Mouse (Mus musculus) spleen, postnatal 4 days (tissue): Measurements from ENCODE around the gene Kpna6.

Source experiments
- DNase-seq, 2 experiments: peaks; one replicate each; pipeline ENCODE4 v3.0.0; 2022; ENCODE audit warnings: low spot score in 2 of 2

The Kpna6 gene

GRCm38 (mm10) chr4:129648656-129649055 is 23.9 kb downstream of the Kpna6 start:
- no peak for DNase-seq

GRCm38 (mm10) chr4:129645204-129645603 is 27.4 kb downstream of the Kpna6 start:
- no peak for DNase-seq

- DNase-seq, result no peak
Observed at GRCm38 (mm10) chr4:129641756-129642155, 30.8 kb downstream of the Kpna6 start.

GRCm38 (mm10) chr4:129640638-129641467 is 31.7 kb downstream of the Kpna6 start, which contains the start of gene Txlna:
Txlna (minus strand) TSS chr4:129641065.
- DNase-seq, result peak; percentile 96 to 97

DNA sequence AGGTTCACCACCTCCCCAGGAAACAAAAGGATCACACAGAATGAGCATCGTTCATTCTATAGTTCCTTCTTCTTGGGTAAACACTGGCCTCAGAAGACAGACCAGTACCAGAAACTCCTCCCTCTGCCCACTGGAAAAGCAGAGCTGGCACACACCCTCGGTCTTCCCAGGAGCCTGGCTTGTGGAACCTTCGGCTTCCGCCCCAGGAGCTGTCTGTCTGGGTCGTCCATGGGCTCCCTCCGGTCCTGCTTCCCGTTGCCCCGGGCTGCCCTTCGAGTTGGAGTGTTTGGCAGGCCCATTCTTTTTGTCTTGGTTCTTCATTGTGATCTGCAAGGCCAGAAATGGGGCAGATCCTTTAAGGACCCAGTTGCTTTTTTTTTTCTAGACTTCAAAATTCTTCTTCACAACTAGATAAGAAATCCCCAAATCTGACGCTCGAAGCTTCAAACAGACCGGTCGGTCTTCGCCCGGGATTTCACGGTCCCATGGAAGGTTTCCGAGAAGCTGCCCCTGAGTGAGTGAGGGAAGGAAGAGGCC is 32.4 kb downstream of the Kpna6 start:
- no peak for DNase-seq

DNA sequence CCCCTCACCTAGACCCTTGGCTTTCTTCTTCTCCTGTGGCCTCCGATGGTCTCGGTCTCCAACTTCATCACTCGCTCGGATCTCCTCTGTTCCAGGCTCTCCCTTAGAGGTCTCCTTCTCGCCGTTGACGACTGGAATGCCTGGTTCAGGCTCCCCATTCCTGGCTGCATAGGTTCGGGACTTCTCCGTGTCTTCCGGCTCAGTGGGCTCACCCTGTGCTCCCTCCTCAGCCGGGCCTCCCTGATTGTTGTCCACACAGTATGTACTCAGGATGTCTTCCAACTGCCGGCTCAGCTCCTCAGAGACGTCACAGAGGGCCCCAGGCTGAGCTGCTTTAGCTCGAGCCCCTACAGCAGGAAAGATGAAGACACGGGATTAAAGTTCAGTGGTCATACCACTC is 33.3 kb downstream of the Kpna6 start:
- no peak for DNase-seq

DNA sequence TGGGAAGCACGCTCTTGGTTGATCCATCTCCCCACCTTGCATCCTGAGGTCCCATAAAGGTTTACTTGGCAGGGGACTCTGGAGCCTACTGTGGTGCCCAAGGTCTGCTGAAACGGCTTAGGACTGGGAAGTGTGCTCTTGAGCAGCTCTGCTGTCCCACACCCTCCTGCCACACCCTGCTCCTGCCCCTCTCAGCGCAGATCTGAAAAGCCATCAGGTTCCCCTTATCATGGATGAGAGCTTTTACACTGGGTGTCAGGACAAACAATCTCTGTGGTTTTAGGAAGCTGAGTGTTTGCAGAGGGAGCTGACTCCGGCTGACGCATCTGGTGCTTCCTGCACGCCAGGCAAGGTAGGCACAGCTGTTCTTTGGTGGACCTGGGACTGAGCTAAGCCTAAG is 38.7 kb downstream of the Kpna6 start:
- no peak for DNase-seq

DNA sequence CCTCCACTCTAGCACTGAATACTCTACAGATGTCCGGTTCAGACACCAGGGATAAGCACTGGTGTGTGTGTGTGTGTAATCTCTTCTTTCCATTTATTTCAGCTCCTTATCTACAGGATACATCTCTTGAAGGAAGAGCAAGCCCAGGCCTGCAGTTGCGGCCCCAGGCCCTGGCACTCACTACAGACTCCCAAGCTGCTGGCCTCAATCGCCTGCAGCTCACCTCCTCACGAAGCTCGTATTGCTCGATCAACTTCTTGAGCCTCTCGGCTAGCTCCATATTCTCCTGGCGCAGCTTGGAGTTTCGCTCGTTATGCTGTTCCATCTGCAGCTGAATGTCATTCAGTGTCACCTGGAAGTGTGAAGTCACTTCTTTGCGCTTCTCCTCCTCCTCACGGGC is 40.7 kb downstream of the Kpna6 start:
- DNase-seq, result no peak

DNA sequence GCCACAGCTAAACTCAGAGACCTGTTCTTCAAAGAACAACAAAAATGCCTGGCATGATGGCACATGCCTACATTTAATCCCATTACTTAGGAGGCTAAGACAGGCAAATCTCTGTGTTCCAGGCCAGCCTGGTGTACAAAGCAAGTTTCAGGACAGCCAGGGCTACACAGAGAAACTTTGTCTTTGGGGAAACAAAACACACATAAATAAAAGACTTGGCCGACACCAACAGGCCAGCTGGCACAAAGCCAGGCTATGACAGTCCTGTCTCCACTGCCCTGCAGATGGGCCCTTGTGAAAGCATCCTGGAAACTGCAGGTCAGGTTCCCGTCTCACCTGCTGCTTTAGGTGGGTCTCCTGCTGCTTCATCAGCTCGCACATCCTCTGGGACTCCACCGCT is 41.6 kb downstream of the Kpna6 start:
- no peak for DNase-seq

DNA sequence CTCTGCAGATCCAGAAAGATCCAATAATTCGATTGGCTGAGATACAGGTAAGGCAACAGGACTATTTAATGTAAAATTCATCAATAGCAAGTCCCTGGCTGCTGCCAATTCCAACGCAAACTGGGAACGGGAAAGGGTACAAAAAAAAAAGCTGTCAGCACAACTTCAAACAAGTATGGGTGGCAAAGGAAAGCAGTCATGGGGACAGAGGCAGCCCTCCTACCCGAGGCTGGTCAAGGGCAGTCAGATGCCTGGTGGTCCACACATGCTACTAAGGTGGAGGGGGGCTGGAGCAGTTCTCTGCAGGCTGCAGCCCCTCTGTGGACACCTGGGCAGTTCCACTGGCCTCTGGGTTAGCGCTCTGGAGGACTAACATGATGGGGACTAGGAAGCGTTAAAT is 46.5 kb downstream of the Kpna6 start:
- no peak for DNase-seq

- DNase-seq, result no peak
Observed at GRCm38 (mm10) chr4:129625496-129625895, 47.1 kb downstream of the Kpna6 start.

GRCm38 (mm10) chr4:129625029-129625370 is 47.6 kb downstream of the Kpna6 start:
- DNase-seq, result peak; percentile 77 to 89

DNA sequence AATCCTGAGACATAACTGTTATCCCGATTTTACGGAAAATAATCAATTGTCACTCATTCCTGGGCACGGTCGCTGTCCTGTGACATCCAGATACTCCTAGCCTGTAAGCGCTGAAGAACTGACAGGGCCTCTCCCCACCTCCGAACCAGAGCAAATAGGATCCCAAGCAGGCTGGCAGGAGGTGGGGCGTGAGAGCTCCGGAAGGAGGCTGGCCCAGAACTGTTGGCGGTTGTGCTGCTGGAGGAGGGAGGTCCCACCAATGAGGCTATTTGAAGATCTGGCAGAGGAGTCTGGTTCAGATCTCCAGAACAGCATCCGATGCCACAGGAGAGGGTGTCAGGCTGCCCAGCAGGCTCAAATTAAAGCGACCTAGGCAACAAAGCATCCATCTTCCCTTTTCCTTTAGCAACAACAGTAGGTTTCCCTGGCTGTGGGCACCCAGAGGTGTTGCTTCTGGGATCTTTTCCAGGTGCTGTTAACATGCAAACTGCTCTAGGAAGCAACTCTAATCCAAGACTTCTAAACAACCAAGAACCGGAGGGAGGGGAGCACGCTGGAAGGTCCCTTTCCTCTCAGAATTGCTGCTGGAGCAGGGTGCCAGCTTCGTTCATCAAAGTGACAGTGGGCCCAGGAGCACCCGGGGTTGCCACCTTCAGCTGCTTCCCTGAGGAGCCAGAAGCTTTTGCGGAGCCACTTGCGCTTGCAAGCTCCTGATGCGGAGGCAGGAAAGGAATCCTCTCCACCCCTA is 48.1 kb downstream of the Kpna6 start:
- peak; percentile 83 to 85 for DNase-seq

DNA sequence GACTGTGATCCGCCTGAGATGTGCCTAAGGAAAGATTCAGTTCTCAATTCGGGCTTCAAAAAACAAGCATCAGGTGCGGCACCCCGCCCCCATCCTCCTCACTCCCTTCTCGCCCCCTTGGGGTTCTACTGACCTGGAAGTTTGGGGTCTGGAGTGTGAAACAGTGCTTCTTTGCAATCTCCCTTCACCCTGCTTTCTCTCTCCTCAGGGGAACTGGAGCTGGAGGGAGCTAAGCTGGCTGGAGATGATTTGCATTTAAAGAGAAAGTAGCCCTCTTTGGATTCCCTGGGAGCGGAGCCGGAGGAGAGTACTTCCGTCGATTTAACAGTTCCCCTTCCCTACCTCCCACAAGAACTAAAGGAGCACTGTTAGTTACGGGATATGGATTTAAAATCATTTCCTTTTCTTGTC is 48.9 kb downstream of the Kpna6 start, which contains the start of gene Ccdc28b:
Ccdc28b (minus strand) TSS at position 267 of the 411 bp plus-strand sequence.
- no peak for DNase-seq

DNA sequence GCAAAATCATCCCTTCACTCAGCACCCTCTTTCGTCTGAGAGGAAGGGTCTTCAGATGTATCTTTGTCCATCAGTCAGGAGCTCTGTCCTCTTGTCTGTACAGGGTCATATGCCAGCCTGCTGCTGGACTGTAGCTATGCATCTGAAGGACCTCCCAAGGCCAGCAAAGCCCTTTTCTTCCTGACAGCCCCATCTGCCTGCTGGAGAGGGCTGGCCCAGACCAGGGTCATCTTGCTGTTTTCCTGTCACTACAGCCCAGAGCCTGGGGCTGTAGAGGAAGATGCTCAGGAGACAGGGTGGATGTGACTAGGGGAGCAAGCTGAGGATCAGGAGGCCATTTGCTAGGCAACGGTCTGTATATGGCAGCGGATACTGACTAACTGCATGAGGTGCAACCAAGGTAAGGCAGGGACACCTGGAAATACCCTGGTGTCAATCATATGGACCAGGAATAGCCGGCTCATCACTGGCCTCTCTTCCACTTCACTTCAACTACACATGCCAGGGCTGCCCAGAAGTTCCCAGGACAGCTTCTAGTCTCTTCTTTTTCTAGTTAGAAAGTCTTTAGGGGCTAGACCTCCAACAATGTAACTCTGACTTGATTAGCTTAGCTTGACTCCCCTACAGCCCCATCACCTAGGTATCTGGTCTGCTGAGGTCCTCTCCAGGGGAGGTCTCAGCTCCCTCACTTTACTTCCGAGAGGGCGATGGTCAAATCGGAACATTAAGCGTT is 49.6 kb downstream of the Kpna6 start:
- no peak for DNase-seq

- no peak for DNase-seq
Observed at GRCm38 (mm10) chr4:129622120-129622802, 50.3 kb downstream of the Kpna6 start.

DNA sequence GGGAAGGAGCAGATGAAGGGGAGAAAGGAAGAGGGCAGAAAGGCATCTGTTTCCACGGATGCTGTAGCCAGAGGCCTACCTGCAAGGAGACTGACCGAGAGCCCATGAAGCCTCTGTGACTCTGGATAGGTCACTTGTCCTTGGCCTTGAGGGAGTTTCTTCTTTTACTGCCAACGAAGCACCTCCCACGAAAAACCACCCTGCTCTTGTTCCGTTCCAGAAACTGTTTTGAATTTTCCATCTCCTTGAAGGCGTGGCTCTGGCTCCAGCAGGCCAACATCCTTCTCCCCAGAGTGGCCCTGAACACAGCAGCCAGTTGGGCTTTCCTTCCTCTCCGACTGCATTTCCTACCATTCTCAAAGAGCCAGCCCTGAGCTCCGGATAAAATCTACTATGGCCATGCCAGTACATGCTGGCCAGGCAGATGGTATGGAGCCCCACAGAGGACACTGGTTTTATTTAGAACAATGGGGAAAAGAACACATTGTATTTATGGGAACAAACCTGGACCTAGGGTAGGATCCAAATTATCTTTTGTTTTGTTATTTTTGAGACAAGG is 51.2 kb downstream of the Kpna6 start:
- no peak for DNase-seq

GRCm38 (mm10) chr4:129620419-129621282 is 51.9 kb downstream of the Kpna6 start:
- no peak for DNase-seq

DNA sequence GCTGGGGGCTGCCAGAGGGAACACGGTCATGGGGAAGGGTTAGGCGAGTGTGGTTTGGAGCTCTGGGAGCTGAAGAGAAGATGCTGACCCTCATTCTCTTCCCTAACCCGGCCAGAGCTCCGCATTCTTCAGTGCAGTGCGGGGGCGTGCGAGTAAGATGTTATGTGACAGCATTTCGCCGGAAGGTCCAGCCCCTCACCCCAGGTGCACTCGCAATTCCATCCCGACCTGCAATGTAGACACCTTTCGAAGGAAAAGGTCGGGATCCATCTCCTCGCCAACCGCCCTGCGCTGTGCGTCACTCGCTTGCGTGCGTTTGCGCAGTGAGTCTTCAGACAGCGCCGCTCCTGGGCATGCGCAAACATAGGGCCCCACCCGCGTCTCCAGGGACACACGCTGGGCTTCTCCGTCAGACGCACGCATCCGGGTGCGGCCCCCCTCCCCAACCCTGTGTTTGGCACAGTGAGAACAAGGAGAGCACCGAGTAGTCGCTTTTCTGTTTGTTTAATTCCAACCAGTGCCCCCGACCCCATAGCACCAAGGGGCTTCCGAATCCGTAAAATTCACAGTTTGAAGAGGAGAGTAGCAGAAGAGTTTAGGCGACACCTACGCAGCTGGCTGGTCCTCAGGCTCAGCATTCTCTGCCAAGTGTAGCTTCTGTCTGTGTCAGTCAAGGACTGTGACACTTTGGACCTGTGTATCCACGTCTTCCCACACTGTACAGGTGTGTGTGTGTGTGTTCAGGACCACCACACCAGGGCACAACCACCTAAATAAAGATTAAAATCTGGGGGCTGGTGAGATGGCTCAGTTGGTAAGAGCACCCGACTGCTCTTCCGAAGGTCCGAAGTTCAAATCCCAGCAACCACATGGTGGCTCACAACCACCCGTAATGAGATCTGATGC is 53.5 kb downstream of the Kpna6 start, which contains the start of gene Iqcc:
Iqcc (minus strand) TSS at position 314 of the 906 bp plus-strand sequence.
- DNase-seq, result peak; percentile 94 to 97
